Mouse (Mus musculus) thymus, adult 2 months (tissue): ENCODE measurements around the gene Fblim1.

ENCODE experiments used
- CTCF ChIP-seq: fragments of 200-500 bp; IDR thresholded peaks from 2 replicates; pipeline ENCODE4 v1.5.1; 2012; ENCODE audit warnings: mild to moderate bottlenecking, control low read depth, low read length, moderate library complexity, borderline replicate concordance; ENCODE audit not compliant: control insufficient read depth, poor library complexity, insufficient read depth; ENCODE audit errors: extremely low read depth
- POLR2A ChIP-seq: fragments of 200-500 bp; IDR thresholded peaks from 2 replicates; pipeline ENCODE4 v1.6.1; 2012; ENCODE audit warnings: mild to moderate bottlenecking, low read length, control low read depth, moderate library complexity; ENCODE audit not compliant: control insufficient read depth, poor library complexity, insufficient read depth; ENCODE audit errors: extremely low read depth

DNA sequence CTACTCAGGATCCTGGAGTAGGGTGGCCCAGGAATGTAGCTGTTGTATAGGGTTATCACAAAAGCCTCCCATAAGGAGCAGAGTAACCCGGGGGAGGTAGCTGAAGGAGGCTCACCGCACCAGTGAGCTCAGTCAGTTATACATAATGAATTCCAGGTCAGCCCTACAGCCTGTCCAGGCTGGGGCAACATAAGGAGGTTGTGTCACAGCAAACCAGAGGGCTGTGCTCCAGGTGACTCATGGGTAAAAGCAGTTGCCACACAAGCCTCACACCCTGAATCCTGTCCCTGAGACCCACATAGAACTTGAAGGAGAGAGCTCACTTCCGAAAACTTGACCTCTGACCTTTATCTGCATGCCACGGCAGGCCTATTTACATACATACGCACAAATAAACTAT is 36.9 kb downstream of the Fblim1 start:
- no peak for TF ChIP-seq CTCF
- no peak for TF ChIP-seq POLR2A
